Mouse (Mus musculus) Muller cell, postnatal 12 days (primary cell): Measurements from ENCODE around the gene Myo1g.

ENCODE experiments used
- DNase-seq: peaks from one replicate; pipeline ENCODE4 v3.0.0-alpha.2; 2015; ENCODE audit errors: inconsistent ontology term

The Myo1g gene

GRCm38 (mm10) chr11:6488041-6488684, 32.6 kb downstream of the Myo1g start:
- DNase-seq, result no peak

- no peak for DNase-seq
These were observed 33.3 kb downstream of the Myo1g start for GRCm38 (mm10) chr11:6487496-6487895.

GRCm38 (mm10) chr11:6486916-6487315, 33.8 kb downstream of the Myo1g start:
- DNase-seq, result no peak

GRCm38 (mm10) chr11:6484244-6484959, 36.4 kb downstream of the Myo1g start:
- no peak for DNase-seq

GRCm38 (mm10) chr11:6483103-6483502, 37.7 kb downstream of the Myo1g start:
- no peak for DNase-seq

- DNase-seq, result no peak
These were observed 39.0 kb downstream of the Myo1g start for GRCm38 (mm10) chr11:6481669-6482185.

- no peak for DNase-seq
These were observed 39.9 kb downstream of the Myo1g start for GRCm38 (mm10) chr11:6480681-6481405.

GRCm38 (mm10) chr11:6480191-6480590, 40.6 kb downstream of the Myo1g start:
- DNase-seq, result no peak

- DNase-seq, result no peak
These were observed 41.5 kb downstream of the Myo1g start for GRCm38 (mm10) chr11:6479231-6479630.

- no peak for DNase-seq
These were observed 43.4 kb downstream of the Myo1g start for GRCm38 (mm10) chr11:6477350-6477749.

GRCm38 (mm10) chr11:6476876-6477275, 43.9 kb downstream of the Myo1g start:
- DNase-seq, result no peak

- DNase-seq, result peak; percentile 94
These were observed 44.8 kb downstream of the Myo1g start, which contains the start of gene Purb for GRCm38 (mm10) chr11:6475867-6476484. TSS of gene Purb (minus strand) at chr11:6475917.

GRCm38 (mm10) chr11:6474874-6475731, 45.7 kb downstream of the Myo1g start:
- DNase-seq, result peak; percentile 71

GRCm38 (mm10) chr11:6474381-6474780, 46.4 kb downstream of the Myo1g start:
- DNase-seq, result no peak

- peak; percentile 36 for DNase-seq
These were observed 48.7 kb downstream of the Myo1g start for GRCm38 (mm10) chr11:6472076-6472475.

- peak; percentile 26 for DNase-seq
These were observed 49.3 kb downstream of the Myo1g start for GRCm38 (mm10) chr11:6471493-6471892.

GRCm38 (mm10) chr11:6471054-6471453, 49.7 kb downstream of the Myo1g start:
- DNase-seq, result no peak

- peak; percentile 34 for DNase-seq
These were observed 52.2 kb downstream of the Myo1g start for GRCm38 (mm10) chr11:6468541-6468940.

GRCm38 (mm10) chr11:6465122-6465521, 55.6 kb downstream of the Myo1g start:
- DNase-seq, result peak; percentile 47

GRCm38 (mm10) chr11:6463159-6463837, 57.5 kb downstream of the Myo1g start:
- no peak for DNase-seq
